Mouse (Mus musculus) mature B cell (primary cell): Measurements from ENCODE around the gene Lzts2.
"Not testable (repeated sequence)": the region's sequence is repeated elsewhere in the genome, so short reads cannot be mapped to it uniquely, and the experiment has no call there.

Source experiments
- in situ Hi-C: fragments of 300-500 bp; cut with MboI; formaldehyde crosslinking; loops from 2 replicates; pipeline ENCODE4 v1.14.3; 2019

Lzts2 gene

DNA sequence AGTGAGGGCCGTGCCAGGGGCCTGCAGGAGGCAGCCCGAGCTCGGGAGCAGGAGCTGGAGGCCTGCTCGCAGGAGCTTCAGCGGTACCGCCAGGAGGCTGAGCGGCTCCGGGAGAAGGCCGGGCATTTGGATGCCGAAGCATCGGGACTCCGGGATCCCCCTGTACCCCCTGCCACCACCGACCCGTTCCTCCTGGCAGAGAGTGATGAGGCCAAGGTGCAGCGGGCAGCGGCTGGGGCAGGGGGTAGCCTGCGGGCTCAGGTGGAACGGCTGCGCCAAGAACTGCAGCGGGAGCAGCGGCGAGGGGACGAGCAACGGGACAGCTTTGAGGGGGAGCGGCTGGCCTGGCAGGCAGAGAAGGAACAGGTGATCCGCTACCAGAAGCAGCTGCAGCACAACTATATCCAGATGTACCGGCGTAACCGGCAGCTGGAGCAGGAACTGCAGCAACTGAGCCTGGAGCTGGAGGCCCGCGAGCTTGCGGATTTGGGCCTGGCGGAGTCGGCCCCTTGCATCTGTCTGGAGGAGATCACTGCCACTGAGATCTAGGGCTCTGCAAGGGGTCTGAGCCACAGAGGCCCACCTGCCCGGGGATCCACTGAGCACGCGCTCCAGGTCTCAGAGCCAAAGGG, 11.8 kb downstream of the Lzts2 start:
- in situ Hi-C loops = no loop called here

DNA sequence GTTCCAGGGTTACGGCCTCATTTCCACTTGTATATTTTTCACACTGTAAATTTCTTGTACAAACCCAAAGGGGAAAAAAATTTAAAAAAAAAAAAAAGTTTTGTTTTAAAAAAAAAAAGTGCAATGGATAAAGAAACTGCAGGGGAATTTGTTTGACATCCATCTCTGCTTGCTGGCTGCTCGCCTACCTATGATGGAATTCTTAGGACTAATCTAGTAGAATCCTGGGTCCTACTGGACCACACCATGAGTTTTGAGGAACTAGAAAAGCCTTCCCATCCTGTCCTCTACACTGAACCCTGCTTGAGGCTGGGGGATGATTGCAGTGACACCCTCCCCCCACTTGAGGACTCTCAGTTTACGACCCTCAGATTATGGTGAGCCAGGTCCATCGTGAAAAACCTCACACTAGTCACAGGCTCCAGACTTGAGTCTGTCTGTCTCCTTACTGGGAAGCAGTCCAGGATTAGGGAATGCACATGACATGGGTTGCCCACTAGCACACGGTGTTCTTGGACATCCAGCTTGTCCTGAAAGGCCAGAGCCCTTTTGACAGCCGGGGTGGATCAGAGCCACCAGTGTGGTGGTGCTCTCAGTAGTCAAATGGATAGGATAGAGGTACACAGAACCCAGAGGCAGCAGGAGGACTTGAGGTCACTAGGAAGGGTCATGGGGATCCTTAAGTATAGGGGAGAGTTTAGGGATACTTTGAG, 12.9 kb downstream of the Lzts2 start:
- in situ Hi-C loops = no loop called here

DNA sequence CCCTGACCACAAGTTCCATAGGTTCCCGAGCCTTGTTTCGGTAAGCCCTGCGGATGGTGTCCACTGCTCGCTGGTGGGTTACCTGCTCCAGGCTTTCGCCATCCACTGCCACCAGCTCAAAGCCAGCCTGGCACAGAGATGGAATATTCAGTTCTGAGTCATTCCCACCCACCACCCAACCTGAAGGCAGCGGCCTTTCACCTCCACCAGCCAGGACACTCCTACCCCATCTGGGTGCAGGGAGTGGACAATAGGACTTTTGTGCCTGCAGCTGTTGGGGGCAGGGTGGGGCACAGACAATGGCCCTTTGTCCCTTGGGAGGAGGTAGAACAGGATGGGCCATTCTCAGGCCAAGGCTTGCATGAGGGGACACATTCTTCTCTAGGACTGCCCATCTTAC, 13.6 kb downstream of the Lzts2 start:
- in situ Hi-C loops = no loop called here

- in situ Hi-C loops = no loop called here
Measured at GRCm38 (mm10) chr19:45028746-45029145, 14.5 kb downstream of the Lzts2 start.

DNA sequence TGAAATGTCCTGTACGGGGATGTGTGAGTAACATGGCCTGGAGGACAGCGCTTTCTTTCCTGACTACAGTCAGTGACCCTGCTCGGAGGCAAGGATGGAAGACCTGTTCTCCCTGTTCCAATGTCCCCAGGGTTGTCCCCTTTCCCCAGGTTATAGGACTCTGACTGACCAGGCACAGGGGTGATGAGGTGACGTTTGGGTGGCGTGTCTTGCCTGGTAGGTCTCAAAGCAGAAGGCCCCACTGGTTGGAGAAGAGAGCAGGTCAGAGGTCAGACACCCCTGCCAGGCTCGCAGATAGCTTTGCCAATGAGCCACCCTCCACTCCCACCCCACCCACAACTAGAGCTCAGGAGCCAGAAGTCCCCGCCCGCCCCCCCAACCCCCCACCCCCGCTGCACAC, 15.4 kb downstream of the Lzts2 start:
- in situ Hi-C loops = no loop called here

DNA sequence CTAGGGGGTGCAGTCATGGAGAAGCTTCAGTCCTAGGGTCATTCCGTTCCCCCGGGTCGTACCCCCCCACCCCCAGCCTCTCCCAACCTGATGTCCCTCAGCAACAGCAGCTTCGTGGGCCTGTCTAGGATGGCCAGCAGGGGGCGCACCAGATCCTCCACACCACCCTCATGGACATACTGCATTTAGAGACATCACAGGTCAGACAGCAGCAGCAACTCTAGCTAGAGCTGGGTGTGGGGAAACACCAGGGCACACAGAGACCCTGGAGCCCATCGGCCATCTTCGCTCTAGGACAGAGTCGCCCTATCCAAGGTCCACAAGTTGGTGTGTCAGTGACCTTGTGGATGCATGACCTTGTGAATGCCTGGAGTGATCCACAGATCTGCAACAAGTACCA, 15.9 kb downstream of the Lzts2 start:
- in situ Hi-C loops = no loop called here

DNA sequence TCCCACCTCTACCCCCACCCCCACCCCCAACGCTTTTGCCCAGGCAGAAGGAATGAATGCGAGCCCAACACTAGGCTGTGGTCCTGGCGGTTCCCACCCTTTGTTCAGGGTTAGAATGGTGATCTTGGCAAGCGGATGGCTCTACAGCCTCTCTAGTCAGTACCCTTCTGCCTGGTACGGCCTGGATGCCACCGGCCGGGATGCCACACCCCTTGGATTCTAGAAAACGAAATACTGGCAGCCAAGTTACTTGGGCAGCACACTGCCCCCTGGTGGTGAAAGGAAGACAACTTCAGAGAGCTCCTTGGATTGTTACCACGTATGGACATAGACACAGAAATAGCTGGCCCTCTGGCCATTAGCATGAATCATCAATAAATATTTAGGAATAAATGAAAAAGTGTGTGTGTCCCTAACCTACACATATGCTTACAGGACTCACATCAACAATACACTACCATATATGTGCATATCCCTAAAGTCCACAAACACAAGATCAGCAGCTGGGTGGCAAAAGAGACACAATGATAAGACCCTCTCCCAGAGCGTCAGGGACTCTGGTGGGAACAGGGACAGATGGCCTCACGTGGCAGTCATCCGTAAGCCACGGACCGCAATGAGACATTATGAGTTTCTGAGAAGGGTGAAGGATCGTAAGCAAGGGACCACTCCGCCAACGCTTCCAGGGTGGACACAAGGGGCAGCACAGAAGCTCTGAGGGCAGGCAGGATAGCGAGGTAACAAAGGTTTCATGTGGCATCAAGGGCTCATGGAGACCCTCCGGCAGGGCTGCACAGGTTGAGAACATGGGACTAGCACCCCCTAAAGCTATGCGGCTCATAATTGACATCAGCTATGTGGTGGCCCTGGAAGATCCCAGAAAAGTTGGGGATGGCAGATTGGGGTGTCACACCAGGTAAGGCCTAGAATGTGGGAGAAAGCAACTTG, 16.8 kb downstream of the Lzts2 start:
- in situ Hi-C loops = no loop called here

DNA sequence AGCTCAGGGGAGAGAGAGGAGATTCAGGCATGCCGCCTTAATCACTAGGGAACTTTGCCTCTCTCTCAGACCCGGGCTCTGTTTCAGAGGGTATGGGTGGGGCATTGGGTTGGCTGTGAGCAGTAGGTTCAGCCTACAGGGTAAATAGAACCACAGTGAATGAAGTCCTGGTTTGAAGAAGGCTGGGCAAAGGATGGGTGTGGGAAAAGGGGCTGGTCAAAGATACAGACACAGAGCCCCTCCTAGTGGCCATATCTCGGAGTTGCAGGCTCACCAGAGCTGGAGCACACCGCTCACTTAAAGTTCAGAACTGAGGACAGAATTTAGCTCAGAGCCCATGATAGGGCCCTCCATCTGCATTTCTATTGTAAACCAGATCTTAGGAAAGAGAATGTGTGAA, 17.6 kb downstream of the Lzts2 start:
- in situ Hi-C loops = no loop called here

DNA sequence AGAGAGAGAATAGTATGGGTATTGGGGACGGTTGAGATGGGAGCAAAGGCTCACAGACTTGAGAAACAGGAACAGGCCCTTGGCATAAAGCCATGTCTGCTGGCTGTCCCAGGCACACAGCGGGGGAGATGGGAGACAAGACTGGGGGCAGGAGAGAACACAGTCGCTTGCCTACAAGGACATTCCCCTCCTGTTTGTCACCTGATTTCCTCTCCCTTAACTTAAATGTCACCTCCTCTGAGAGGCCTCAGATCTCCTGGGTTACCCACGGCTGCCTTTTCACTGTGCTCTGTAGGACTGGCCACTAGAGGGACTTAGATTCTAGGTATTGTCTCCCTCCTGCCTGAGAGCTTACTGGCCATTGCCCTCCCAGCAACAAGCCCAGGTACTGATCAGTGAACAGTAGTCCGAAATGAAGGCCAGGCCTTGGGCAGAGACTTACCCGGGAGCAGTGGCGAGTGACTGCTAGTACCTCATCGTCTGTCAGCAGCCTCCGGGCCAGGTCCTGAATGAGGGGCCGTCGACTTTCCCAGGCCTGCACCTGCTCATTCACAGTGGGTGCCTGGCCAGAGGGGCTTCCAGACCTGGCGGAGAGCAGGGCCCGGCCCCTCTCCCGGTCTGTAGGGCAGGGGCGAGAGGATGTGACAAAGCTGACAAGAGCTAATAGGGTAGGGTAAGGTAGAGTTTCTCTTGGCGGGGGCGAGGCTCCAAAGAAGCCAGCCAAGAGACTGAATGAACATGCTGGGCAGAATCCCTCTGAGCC, 18.5 kb downstream of the Lzts2 start:
- in situ Hi-C loops = no loop called here

- in situ Hi-C loops = no loop called here
Measured at GRCm38 (mm10) chr19:45036867-45037266, 22.7 kb downstream of the Lzts2 start.

GRCm38 (mm10) chr19:45038198-45038597, 24.0 kb downstream of the Lzts2 start:
- in situ Hi-C loops = not testable (repeated sequence)

DNA sequence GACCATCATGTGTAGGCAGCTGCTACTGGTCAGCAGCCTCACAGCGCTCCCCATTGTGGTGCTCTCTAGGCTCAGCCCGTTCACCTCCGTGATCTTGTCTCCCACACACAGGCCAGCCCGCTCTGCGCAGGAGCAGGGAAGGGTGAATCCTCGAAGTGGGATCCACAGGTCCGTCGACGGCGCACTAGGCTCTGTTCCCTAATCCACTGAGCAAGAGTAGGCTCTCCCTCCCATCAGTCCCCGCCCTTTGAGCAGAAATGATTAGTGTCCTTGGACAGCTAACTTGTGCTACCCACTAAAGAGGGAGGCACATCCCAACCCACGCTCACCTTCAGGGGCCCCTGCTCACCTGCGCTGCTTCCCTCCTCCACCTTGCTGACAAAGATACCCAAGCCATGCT, 26.0 kb downstream of the Lzts2 start:
- in situ Hi-C loops = no loop called here

- in situ Hi-C loops = no loop called here
Measured at GRCm38 (mm10) chr19:45044389-45044927, 30.2 kb downstream of the Lzts2 start.

GRCm38 (mm10) chr19:45045236-45045635, 31.0 kb downstream of the Lzts2 start:
- in situ Hi-C loops = no loop called here

GRCm38 (mm10) chr19:45045651-45046050, 31.4 kb downstream of the Lzts2 start, which contains the start of gene Pdzd7:
Pdzd7 (minus strand) TSS chr19:45045717.
- in situ Hi-C loops = no loop called here

GRCm38 (mm10) chr19:45046523-45047321, 32.5 kb downstream of the Lzts2 start:
- in situ Hi-C loops = no loop called here

DNA sequence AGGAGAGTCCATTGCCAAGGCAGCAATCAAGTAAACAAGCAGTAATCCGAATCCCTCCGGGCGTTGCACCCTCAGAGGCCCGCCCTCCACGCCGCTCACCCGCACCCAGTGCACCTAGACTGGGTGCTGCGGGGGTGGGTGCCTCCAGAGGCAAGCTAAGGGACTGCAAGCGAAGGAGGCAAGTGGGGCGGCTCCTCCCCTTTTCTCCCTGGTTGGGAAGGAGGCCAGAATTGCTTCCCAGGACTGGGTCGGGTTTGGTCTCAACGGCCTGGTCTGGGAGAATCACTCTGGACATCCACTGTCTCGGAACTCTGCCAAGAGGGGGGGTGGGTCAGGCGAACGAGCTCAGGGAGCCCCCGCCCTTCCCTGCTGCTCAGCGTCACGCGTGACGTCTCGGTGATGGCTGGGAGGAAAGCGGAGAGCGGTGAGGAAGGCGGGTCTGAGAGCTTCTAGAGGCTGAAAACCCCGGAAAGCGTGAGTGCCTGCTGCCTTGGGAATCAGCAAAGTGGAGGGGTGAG, 33.3 kb downstream of the Lzts2 start, which contains the start of gene Sfxn3:
Gene Sfxn3 (plus strand): TSS at position 87 of the 518 bp plus-strand sequence.
- in situ Hi-C loops = no loop called here

DNA sequence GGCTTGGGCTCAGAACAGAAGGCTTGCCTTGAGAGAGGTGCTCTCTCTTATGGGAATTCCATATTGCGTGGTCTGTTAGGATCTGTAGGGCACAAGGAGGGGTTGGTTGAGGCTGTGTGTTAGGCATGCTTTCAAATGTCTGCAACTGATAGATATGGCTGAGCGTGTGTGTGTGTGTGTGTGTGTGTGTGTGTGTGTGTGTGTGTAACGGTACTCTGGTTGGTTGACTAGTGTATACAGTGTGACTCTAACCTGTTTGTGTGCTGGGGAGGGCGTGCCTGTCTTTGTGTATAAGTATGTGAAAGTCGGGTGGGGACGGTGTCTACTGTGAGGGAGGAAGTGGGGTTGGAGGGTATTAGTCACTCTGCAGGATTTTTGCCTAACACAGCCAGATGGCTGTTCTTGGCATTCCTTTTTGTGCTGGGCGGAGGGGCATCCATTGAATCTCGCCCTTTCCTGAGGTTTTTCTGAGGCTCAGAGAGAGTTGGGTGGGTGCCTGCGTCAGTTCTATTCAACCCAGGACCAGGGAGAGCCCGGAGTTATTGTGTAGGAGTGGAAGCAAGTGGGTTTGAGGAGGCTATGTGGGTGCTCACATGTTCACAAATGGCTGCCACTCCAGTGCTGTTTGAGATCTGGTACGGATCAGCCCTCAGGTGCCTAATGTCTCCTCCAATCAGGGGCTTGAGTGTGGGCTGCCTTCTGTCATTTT, 33.9 kb downstream of the Lzts2 start:
- in situ Hi-C loops = no loop called here

DNA sequence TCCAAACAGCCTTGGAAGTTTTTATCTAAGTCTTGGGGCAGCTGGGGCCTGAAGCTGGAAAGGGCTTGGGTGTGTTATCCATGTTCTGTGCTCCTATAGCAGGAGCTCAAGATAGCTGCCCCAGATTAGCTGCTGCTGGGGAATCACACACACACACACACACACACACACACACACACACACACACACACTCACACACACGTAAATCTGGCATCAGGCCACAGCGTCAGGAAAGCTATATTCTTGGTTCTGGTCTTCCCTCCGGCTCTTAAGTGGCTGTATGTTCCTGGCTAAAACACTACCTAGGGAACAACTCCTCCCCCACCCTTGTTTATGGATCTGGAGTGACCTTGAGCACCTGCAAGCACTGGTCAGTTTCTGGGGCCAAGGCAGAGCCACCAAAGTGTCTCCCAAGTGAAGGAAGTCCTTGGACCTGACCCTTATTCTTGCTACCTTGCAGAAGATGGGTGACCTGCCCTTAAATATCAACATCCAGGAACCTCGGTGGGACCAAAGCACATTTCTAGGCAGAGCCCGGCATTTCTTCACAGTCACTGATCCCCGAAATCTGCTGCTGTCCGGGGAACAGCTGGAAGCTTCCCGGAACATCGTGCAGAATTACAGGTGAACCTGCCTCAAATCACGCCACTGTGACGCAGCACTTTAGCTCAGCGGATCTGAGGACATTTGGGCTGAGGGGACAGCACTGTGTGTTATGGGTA, 34.6 kb downstream of the Lzts2 start:
- in situ Hi-C loops = no loop called here
